ENCODE assay signal across 9 mouse cellular contexts in genomic region chrX:143996716-143997115, GRCm38 (mm10).
DNase-seq lines count a peak whose midpoint lies in the region; ATAC-seq and TF ChIP-seq lines count a peak whose summit lies in the region.
"Had no signal": no experiment of that assay in that cellular context is flagged by ENCODE, and none has a peak within 500 bp of the region (broad histone marks: within the 10 kb centered on the region; RNA-seq: fewer than 3 reads in every experiment).

No protein-coding gene starts in this region.

- H3K9ac ChIP-seq in forebrain, embryonic 16.5 days (replicated peaks; ENCODE audit: low read depth, low read length), result no peak overlapping the region

- H3K27ac ChIP-seq in forebrain, embryonic 16.5 days (ENCODE audit: low read length), result no peak overlapping the region
- no peak overlapping the region for H3K27ac ChIP-seq in limb, embryonic 10.5 days

- H3K4me1 ChIP-seq in forebrain, embryonic 16.5 days (replicated peaks; ENCODE audit: control insufficient read depth, insufficient read depth, low read length), result no peaks in the 10 kb centered on the region
- H3K4me1 ChIP-seq in limb, embryonic 10.5 days, result no peaks in the 10 kb centered on the region

- no peaks in the 10 kb centered on the region for H3K9me3 ChIP-seq in forebrain, embryonic 16.5 days (ENCODE audit: control insufficient read depth, low read length)
- H3K9me3 ChIP-seq in limb, embryonic 10.5 days (replicated peaks), result no peaks in the 10 kb centered on the region
- H3K9me3 ChIP-seq: G1E had no signal

- WGBS in forebrain, embryonic 16.5 days, result 38% methylated on average over 4 of the region's 4 CpGs
- 24% methylated on average over 4 of the region's 4 CpGs for WGBS in limb, embryonic 10.5 days

- intact Hi-C loops in heart, postnatal 25 days (cut with DNase I), result no loop called here

- peak; percentile 52; the same call in 1 of the 2 replicates for TF ChIP-seq CTCF in brain, embryonic 14.5 days (IDR thresholded peaks at IDR 0.05; ENCODE audit: borderline replicate concordance, extremely low read depth, insufficient read depth, insufficient read length)

- TF ChIP-seq POLR2A in brain, embryonic 14.5 days (IDR thresholded peaks at IDR 0.05; ENCODE audit: borderline replicate concordance, extremely low read depth, insufficient read depth, insufficient read length, poor library complexity, severe bottlenecking), result no peak

- H3K27me3 ChIP-seq in forebrain, embryonic 16.5 days (replicated peaks; ENCODE audit: control insufficient read depth, insufficient read depth, low read length), result no peaks in the 10 kb centered on the region
- H3K27me3 ChIP-seq in limb, embryonic 10.5 days (ENCODE audit: low read depth, poor library complexity, severe bottlenecking), result peaks cover 26% of the 10 kb centered on the region

- no peak overlapping the region for H3K4me2 ChIP-seq in forebrain, embryonic 16.5 days (ENCODE audit: low read length)

- peak; percentile 64 for ATAC-seq in forebrain, embryonic 16.5 days

- H3K36me3 ChIP-seq in forebrain, embryonic 16.5 days (ENCODE audit: control insufficient read depth, insufficient read depth), result no peaks in the 10 kb centered on the region
- no peaks in the 10 kb centered on the region for H3K36me3 ChIP-seq in limb, embryonic 10.5 days
- H3K36me3 ChIP-seq: G1E had no signal

- DNase-seq in heart, adult 8-10 months (ENCODE audit: low spot score), result peak; percentile 0
- no peak for DNase-seq in heart, postnatal 25 days (ENCODE audit: low spot score)
- DNase-seq in brain, embryonic 14.5 days (ENCODE audit: low read depth), result peak; percentile 76
- peak; percentile 4 for DNase-seq in kidney, adult 11 months
- DNase-seq in limb, embryonic 10.5 days (ENCODE audit: low spot score), result peak; percentile 41
- DNase-seq in retina, postnatal 7 days (ENCODE audit: low read depth, low spot score), result peak; percentile 9
- DNase-seq in spleen, postnatal 4 days (ENCODE audit: low spot score in 2 of 2), result no peak

- H3K4me3 ChIP-seq in forebrain, embryonic 16.5 days (replicated peaks; ENCODE audit: low read length), result no peak overlapping the region
- no peak overlapping the region for H3K4me3 ChIP-seq in limb, embryonic 10.5 days

Comparison
In these comparisons a context has a peak if more than half of its experiments do, and no peak if none do; other contexts are left out.
1. DNase-seq: peak in heart, adult 8-10 months (single experiment), brain, embryonic 14.5 days (single experiment), kidney, adult 11 months (single experiment), limb, embryonic 10.5 days (single experiment) and retina, postnatal 7 days (single experiment); none in heart, postnatal 25 days (single experiment) and spleen, postnatal 4 days (0 of 2).